Mouse (Mus musculus) midbrain, embryonic 14.5 days (tissue): Measurements from ENCODE around the gene Frmd4a. TPM values are rescaled to one million over a fixed set of nuclear protein-coding genes. Genes with fewer than 3 reads are reported as not detected.

ENCODE experiments used
- ATAC-seq: fragments of 200-750 bp; cut with Nextera tagmentation; 2 replicates; pipeline ENCODE4 v1.8.0; 2017; ENCODE audit warnings: moderate number of reproducible peaks, moderate library complexity; ENCODE audit not compliant: low FRiP score, low TSS enrichment
- DNase-seq: peaks from one replicate; pipeline ENCODE4 v3.0.0-alpha.2; 2015
- H3K27ac ChIP-seq: fragments of 300-500 bp; sonication (generic); replicated peaks from 2 replicates; pipeline ENCODE4 v1.5.1; 2014; ENCODE audit warnings: mild to moderate bottlenecking, low read depth, low read length, moderate library complexity
- H3K27me3 ChIP-seq: fragments of 300-500 bp; sonication (generic); 2 replicates; pipeline ENCODE4 v1.6.1; 2014; ENCODE audit warnings: low read length, control low read depth, mixed read lengths; ENCODE audit not compliant: control insufficient read depth, insufficient read depth
- H3K36me3 ChIP-seq: fragments of 300-500 bp; sonication (generic); 2 replicates; pipeline ENCODE4 v1.6.1; 2014; ENCODE audit warnings: low read length, control low read depth; ENCODE audit not compliant: control insufficient read depth, insufficient read depth
- H3K4me1 ChIP-seq: fragments of 300-500 bp; sonication (generic); 2 replicates; pipeline ENCODE4 v1.6.1; 2014; ENCODE audit warnings: mild to moderate bottlenecking, antibody characterized with exemption, low read length, control low read depth; ENCODE audit not compliant: control insufficient read depth, insufficient read depth
- H3K4me2 ChIP-seq: fragments of 300-500 bp; sonication (generic); 2 replicates; pipeline ENCODE4 v1.6.1; 2014; ENCODE audit warnings: mild to moderate bottlenecking, low read length, moderate library complexity
- H3K4me3 ChIP-seq: fragments of 300-500 bp; sonication (generic); replicated peaks from 2 replicates; pipeline ENCODE4 v1.5.1; 2014; ENCODE audit warnings: low read depth, low read length
- H3K9ac ChIP-seq: fragments of 300-500 bp; sonication (generic); replicated peaks from 2 replicates; pipeline ENCODE4 v1.6.1; 2014; ENCODE audit warnings: mild to moderate bottlenecking, low read length, moderate library complexity
- H3K9me3 ChIP-seq: fragments of 300-500 bp; sonication (generic); 2 replicates; pipeline ENCODE4 v1.6.1; 2016; ENCODE audit warnings: low read length, control low read depth, mixed read lengths; ENCODE audit not compliant: control insufficient read depth
- WGBS: fragments of 180-500 bp; shearing (Covaris S2); extraction: QIAGEN DNeasy Blood & Tissue Kit; methylation state at CpG from one replicate; pipeline ENCODE4 v1.1.7; 2014; 5-methylcytosine and 5-hydroxymethylcytosine counted together
- polyA plus RNA-seq: library from polyadenylated mRNA; unstranded; fragments of >200 nt; fragmentation: Nextera tagmentation; extraction: Ambion mirVana; gene quantifications from 2 replicates; pipeline ENCODE4 v1.2.1, GENCODE M21; 2014

Frmd4a gene
- polyA plus RNA-seq, 1 experiment from 2014 or later, result 68.4 TPM

DNA sequence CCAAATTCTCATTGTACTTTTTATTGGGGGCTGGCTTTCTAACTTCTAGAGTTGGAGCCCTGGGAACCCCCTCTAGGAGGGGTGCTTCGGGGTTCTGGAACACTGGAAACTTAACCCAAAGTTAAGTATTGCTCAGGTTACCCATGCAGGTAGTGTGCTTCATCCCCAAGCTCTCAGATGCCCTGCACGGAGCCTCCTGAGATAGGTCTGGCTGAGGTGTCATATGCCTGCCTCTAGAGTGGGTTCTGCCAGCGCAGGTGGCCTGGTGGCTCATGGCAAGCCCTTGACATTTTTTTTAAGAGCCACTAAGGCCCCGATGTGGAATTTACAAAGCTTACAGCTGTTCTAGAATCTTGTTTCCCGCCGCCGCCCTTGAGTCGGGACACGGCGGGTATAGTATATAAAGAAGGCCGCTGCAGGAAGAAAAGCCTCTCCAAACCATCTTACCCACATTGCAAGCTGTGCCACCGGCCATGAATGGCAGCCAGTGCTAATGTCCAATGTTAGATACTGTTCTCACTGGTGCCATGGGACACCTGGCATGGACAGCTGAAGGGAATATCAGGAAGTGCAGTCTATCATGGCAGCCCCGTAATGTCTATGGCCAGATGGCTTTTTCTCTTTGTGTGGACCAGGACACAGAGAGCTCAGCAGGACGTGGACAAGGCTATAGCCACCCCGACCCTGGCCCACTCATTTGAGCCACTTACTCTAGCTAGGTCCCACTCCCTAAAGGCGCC is 396.2 kb downstream of the Frmd4a start:
- Histone ChIP-seq H3K4me1 (peaks cover 31% of the 10 kb centered on the region), H3K36me3 (no peaks in the 10 kb centered on the region), H3K4me3 (no peak overlapping the region), H3K4me2 (no peak overlapping the region), H3K9me3 (no peaks in the 10 kb centered on the region), H3K9ac (no peak overlapping the region), H3K27ac (0 out of 2 replicates have a peak overlapping the region, but pooled peaks have one; percentile 21), H3K27me3 (no peaks in the 10 kb centered on the region)
- 89% methylated on average over 16 of the region's 16 CpGs for WGBS
- peak; percentile 19 for DNase-seq
- no peak for ATAC-seq

DNA sequence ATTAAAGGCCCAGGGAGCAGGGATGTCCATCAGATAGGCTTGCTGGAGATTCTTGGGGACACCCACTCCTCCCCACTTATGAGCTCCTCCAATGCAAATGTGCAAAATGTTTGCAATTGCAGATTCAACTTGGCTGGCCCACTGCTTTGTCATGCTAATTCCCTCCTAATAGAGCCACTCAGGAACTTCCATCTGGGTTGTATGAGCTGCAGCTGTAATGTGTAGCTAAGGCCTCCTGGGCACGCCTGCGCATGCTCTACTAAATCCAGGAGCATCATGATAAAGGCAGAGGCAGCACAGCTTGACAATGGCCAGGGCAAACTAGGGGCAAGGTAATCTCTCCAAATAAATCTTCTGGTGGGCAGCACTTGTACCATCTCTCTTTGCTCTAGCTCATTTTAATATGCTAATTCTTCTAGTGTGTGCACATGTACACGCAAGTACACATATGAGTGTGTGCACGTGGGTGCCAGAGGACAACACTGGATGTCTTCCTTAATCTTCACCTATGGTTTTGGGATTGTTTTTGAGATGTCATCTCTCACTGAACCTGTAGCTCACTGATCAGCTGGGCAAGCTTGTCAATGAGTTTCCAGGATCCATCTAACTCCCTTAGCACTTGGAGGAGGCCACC is 403.3 kb downstream of the Frmd4a start:
- Histone ChIP-seq H3K9ac (no peak overlapping the region), H3K4me1 (peaks cover 12% of the 10 kb centered on the region), H3K4me3 (no peak overlapping the region), H3K36me3 (no peaks in the 10 kb centered on the region), H3K27ac (peak overlapping the region; percentile 37; the same call in 1 of the 2 replicates), H3K4me2 (no peak overlapping the region), H3K27me3 (no peaks in the 10 kb centered on the region), H3K9me3 (no peaks in the 10 kb centered on the region)
- 50% methylated on average over 4 of the region's 4 CpGs for WGBS
- DNase-seq, result peak; percentile 60
- peak; percentile 72 for ATAC-seq

DNA sequence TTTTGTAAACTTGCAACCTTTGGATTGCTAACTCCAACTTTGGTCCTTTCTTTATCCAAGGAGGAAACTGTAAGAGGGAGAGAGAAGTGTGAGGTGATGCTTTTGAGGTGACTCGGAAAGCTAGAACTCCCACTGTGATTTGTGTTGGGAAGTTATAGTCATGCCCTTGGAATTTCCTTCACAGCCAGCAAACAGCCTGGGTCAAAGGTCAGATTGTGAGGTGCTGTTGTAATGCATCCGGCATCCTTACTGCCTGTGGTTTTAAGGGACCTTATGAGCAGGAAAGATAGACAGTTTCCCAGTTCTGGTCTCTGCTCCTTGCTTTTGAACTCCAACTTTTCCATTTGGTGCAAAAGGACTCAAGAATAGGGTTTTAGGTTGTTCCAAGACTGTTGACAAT is 404.2 kb downstream of the Frmd4a start:
- H3K36me3 ChIP-seq, result no peaks in the 10 kb centered on the region
- H3K4me1 ChIP-seq, result peaks cover 12% of the 10 kb centered on the region
- DNase-seq (no peak), ATAC-seq (no peak)
- no peak overlapping the region for H3K4me2 ChIP-seq
- H3K27ac ChIP-seq, result no peak overlapping the region
- H3K9ac ChIP-seq, result no peak overlapping the region
- no peak overlapping the region for H3K4me3 ChIP-seq
- no peaks in the 10 kb centered on the region for H3K9me3 ChIP-seq
- 87% methylated on average over 2 of the region's 2 CpGs for WGBS
- no peaks in the 10 kb centered on the region for H3K27me3 ChIP-seq

DNA sequence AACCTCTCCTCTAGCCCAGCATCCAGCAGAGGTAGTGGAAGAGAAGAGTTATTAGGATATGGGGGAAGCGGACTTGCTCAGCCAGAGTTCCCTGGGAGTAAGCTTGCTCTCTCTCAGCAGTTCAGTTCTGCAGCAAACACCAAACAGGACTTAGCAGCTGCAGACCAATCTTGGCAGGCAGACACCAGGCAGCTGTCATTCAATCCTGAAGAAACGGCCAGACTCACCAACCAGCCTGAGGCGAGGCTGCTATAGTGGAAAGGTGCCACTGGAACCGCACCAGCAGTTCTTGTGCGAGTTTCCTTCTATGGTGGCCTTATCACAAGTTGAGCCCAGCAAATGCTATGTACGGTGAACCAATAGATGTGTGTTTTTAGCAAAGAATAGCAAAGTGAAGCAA is 406.4 kb downstream of the Frmd4a start:
- Histone ChIP-seq H3K9ac (no peak overlapping the region), H3K4me2 (no peak overlapping the region), H3K9me3 (no peaks in the 10 kb centered on the region), H3K27ac (no peak overlapping the region), H3K4me1 (peaks cover 12% of the 10 kb centered on the region), H3K36me3 (no peaks in the 10 kb centered on the region), H3K27me3 (no peaks in the 10 kb centered on the region), H3K4me3 (no peak overlapping the region)
- DNase-seq (no peak), ATAC-seq (no peak)
- WGBS, result 92% methylated on average over 6 of the region's 6 CpGs

DNA sequence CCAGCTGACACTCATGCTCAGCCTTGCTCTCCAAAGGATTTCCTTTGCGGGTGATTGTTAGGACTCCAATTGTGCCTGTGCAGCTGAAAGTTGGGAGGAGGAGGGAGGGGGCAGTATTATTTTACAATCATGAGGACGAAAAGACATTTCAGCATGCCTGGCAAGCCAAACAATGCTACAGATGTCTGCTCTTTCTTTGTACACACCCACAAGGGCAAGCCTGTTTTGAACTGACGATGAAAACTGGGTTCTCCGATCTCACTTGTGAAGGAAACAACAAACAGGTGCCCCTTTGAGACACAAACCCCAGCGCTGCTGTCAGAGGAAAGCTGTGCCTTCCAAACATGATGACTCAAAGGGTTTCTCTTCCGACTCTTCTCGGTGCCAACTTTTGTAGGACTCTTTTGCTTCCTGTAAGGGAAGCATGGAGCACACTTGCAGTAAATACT is 410.9 kb downstream of the Frmd4a start:
- Histone ChIP-seq H3K4me2 (no peak overlapping the region), H3K4me3 (no peak overlapping the region), H3K9me3 (no peaks in the 10 kb centered on the region), H3K27ac (no peak overlapping the region), H3K27me3 (no peaks in the 10 kb centered on the region), H3K36me3 (peaks cover 13% of the 10 kb centered on the region), H3K9ac (no peak overlapping the region), H3K4me1 (no peaks in the 10 kb centered on the region)
- 52% methylated on average over 7 of the region's 7 CpGs for WGBS
- DNase-seq (no peak), ATAC-seq (no peak)

DNA sequence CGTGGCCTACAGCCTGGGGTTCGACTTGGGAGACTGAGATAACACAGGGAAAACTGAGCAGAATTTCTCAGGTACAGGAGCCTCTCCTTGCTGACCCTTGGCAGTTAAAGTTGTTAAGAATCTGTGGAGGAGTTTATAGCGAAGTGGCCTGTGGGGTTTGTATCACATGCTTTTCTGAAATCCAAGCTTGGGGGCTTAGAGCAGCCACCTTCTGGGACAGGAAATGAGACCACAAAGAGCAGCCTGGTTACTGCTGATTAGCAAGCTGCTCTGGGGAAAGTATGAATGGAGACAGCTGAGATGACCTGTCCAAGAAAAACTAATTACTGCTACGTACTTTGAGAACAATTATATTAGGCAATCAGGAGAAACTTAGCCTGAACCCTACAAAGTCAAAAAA is 415.6 kb downstream of the Frmd4a start:
- Histone ChIP-seq H3K27ac (0 out of 2 replicates have a peak overlapping the region, but pooled peaks have one; percentile 14), H3K4me3 (no peak overlapping the region), H3K9ac (no peak overlapping the region), H3K4me2 (no peak overlapping the region), H3K27me3 (no peaks in the 10 kb centered on the region), H3K36me3 (peaks cover 18% of the 10 kb centered on the region), H3K9me3 (no peaks in the 10 kb centered on the region), H3K4me1 (peaks cover 20% of the 10 kb centered on the region)
- ATAC-seq, result no peak
- WGBS, result 59% methylated on average over 4 of the region's 4 CpGs
- DNase-seq, result no peak

DNA sequence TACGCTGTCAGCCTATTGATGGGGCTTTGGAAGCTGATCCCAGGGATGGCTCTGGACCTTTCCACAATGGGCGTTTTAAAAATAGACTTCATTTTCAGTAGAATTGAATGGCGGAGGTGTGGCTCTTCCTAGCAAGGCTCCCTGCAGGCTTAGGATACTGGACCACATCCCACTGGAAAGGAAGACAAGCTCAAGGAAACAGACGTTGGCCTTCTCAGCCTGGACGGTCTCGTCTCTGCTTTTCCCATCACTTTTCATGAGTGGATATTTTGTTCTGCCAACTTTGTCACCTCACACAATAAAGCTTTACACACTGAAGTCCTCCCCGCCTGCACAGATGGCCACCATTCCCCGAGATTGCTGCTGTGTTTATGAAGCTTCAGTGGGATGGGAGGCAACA is 417.5 kb downstream of the Frmd4a start:
- no peak overlapping the region for H3K4me2 ChIP-seq
- no peaks in the 10 kb centered on the region for H3K9me3 ChIP-seq
- no peaks in the 10 kb centered on the region for H3K27me3 ChIP-seq
- WGBS, result 88% methylated on average over 8 of the region's 8 CpGs
- DNase-seq, result no peak
- peaks cover 18% of the 10 kb centered on the region for H3K36me3 ChIP-seq
- no peak overlapping the region for H3K9ac ChIP-seq
- H3K4me1 ChIP-seq, result peaks cover 20% of the 10 kb centered on the region
- no peak overlapping the region for H3K4me3 ChIP-seq
- no peak for ATAC-seq
- H3K27ac ChIP-seq, result no peak overlapping the region

- H3K4me1 ChIP-seq, result peaks cover 28% of the 10 kb centered on the region
- DNase-seq, result peak; percentile 81
- no peaks in the 10 kb centered on the region for H3K27me3 ChIP-seq
- H3K36me3 ChIP-seq, result peaks cover 18% of the 10 kb centered on the region
- WGBS, result 26% methylated on average over 19 of the region's 19 CpGs
- H3K4me3 ChIP-seq, result no peak overlapping the region
- H3K9me3 ChIP-seq, result no peaks in the 10 kb centered on the region
- no peak overlapping the region for H3K9ac ChIP-seq
- H3K4me2 ChIP-seq, result peak overlapping the region; percentile 13; the same call in 1 of the 2 replicates
- peak; percentile 81 for ATAC-seq
- peak overlapping the region; percentile 66 for H3K27ac ChIP-seq
Observed at GRCm38 (mm10) chr2:4436361-4437231, 419.1 kb downstream of the Frmd4a start.
